12 mouse cellular contexts compared by ENCODE assay signal in genomic region chr11:19350331-19351242, GRCm38 (mm10).
DNase-seq lines count a peak whose midpoint lies in the region; ATAC-seq and TF ChIP-seq lines count a peak whose summit lies in the region.
"Had no signal": no experiment of that assay in that cellular context is flagged by ENCODE, and none has a peak within 500 bp of the region (broad histone marks: within the 10 kb centered on the region; RNA-seq: fewer than 3 reads in every experiment).

No protein-coding gene starts in this region.

- no peaks in the 10 kb centered on the region for H3K36me3 ChIP-seq in forebrain, embryonic 11.5 days (ENCODE audit: control insufficient read depth, insufficient read depth, low read length)
- no peaks in the 10 kb centered on the region for H3K36me3 ChIP-seq in forebrain, embryonic 10.5 days (replicated peaks)
- no peaks in the 10 kb centered on the region for H3K36me3 ChIP-seq in limb, embryonic 14.5 days (ENCODE audit: control insufficient read depth, insufficient read depth, low read length)
- H3K36me3 ChIP-seq: G1E had no signal

- H3K9me3 ChIP-seq in forebrain, embryonic 11.5 days (ENCODE audit: control insufficient read depth, low read length): no peaks in the 10 kb centered on the region
- H3K9me3 ChIP-seq in forebrain, embryonic 10.5 days: no peaks in the 10 kb centered on the region; the same call in 1 of the 2 replicates
- H3K9me3 ChIP-seq in limb, embryonic 14.5 days (ENCODE audit: control insufficient read depth, low read length): no peaks in the 10 kb centered on the region
- H3K9me3 ChIP-seq: G1E had no signal

- no peak for DNase-seq in forebrain, embryonic 11.5 days (ENCODE audit: low spot score)
- no peak for DNase-seq in forebrain, embryonic 10.5 days (ENCODE audit: extremely low spot score, low spot score)
- peak; percentile 58 for DNase-seq in retina, embryonic 14.5 days (ENCODE audit: low spot score)
- no peak for DNase-seq in retina, postnatal 1 day
- no peak for DNase-seq in limb, embryonic 14.5 days (ENCODE audit: low spot score)
- no peak for DNase-seq in cerebellum, adult 18-20 months
- DNase-seq in thymus, postnatal 14 days: no peak
- no peak for DNase-seq in cerebellum, postnatal 14 days
- DNase-seq: cerebellum, adult 11-12 months; heart, adult 2 months had no signal

- WGBS in forebrain, embryonic 11.5 days: 58% methylated on average over 13 of the region's 13 CpGs
- 77% methylated on average over 13 of the region's 13 CpGs for WGBS in forebrain, embryonic 10.5 days
- 20% methylated on average over 13 of the region's 13 CpGs for WGBS in limb, embryonic 14.5 days

- H3K4me3 ChIP-seq in forebrain, embryonic 11.5 days (ENCODE audit: low read depth, low read length): no peak overlapping the region
- H3K4me3 ChIP-seq in forebrain, embryonic 10.5 days: no peak overlapping the region
- no peak overlapping the region for H3K4me3 ChIP-seq in limb, embryonic 14.5 days (replicated peaks; ENCODE audit: low read length)
- H3K4me3 ChIP-seq: heart, adult 2 months had no signal

- no peak overlapping the region for H3K27ac ChIP-seq in forebrain, embryonic 11.5 days (ENCODE audit: low read depth, low read length)
- no peak overlapping the region for H3K27ac ChIP-seq in forebrain, embryonic 10.5 days
- no peak overlapping the region for H3K27ac ChIP-seq in limb, embryonic 14.5 days (replicated peaks; ENCODE audit: low read depth, low read length)
- H3K27ac ChIP-seq: heart, adult 2 months had no signal

- H3K4me2 ChIP-seq in forebrain, embryonic 11.5 days (ENCODE audit: low read depth, low read length, severe bottlenecking): peak overlapping the region; percentile 26; the same call in 1 of the 2 replicates
- peak overlapping the region; percentile 5; the same call in 1 of the 2 replicates for H3K4me2 ChIP-seq in limb, embryonic 14.5 days (replicated peaks; ENCODE audit: low read depth, low read length, severe bottlenecking)

- H3K4me1 ChIP-seq in forebrain, embryonic 11.5 days (replicated peaks; ENCODE audit: control insufficient read depth, insufficient read depth, low read length): peaks cover 7% of the 10 kb centered on the region; the same call in 1 of the 2 replicates
- H3K4me1 ChIP-seq in forebrain, embryonic 10.5 days: peaks cover 20% of the 10 kb centered on the region
- H3K4me1 ChIP-seq in limb, embryonic 14.5 days (ENCODE audit: control insufficient read depth, insufficient read depth, low read length): no peaks in the 10 kb centered on the region

- ATAC-seq in forebrain, embryonic 11.5 days (replicated peaks; ENCODE audit: low FRiP score): peak; percentile 32; the same call in 1 of the 2 replicates
- ATAC-seq in limb, embryonic 14.5 days (ENCODE audit: low FRiP score, low read depth): no peak
- ATAC-seq: lung, postnatal 0 days had no signal

- no peak overlapping the region for H3K9ac ChIP-seq in forebrain, embryonic 11.5 days (ENCODE audit: low read length)
- no peak overlapping the region for H3K9ac ChIP-seq in limb, embryonic 14.5 days (ENCODE audit: low read depth, low read length, severe bottlenecking)

- TF ChIP-seq POLR2A in limb, embryonic 14.5 days (IDR thresholded peaks at IDR 0.05; ENCODE audit: borderline replicate concordance, extremely low read depth, insufficient read depth, insufficient read length): no peak

- H3K27me3 ChIP-seq in forebrain, embryonic 11.5 days (ENCODE audit: control insufficient read depth, insufficient read depth, low read length): peaks cover 8% of the 10 kb centered on the region
- H3K27me3 ChIP-seq in forebrain, embryonic 10.5 days (ENCODE audit: poor library complexity, severe bottlenecking): peaks cover 53% of the 10 kb centered on the region
- no peaks in the 10 kb centered on the region for H3K27me3 ChIP-seq in limb, embryonic 14.5 days (ENCODE audit: control insufficient read depth, insufficient read depth, low read length)
